Mouse (Mus musculus) megakaryocyte, embryonic 14.5 days (primary cell): ENCODE data around the gene Gm17545.

Source experiments
- FLI1 ChIP-seq: IDR thresholded peaks from 2 replicates; pipeline ENCODE4 v1.6.1; 2012; ENCODE audit warnings: low read length, inconsistent platforms, mixed read lengths
- GATA1 ChIP-seq: IDR thresholded peaks from 3 replicates; pipeline ENCODE4 v1.6.1; 2012; ENCODE audit warnings: mixed read lengths, low read length, inconsistent platforms, borderline replicate concordance

GRCm38 (mm10) chr9:22453501-22453924, 577 bp upstream of the Gm17545 start:
- TF ChIP-seq GATA1 (no peak), FLI1 (no peak)
